7 mouse cellular contexts compared by ENCODE assay signal in the genomic region with DNA sequence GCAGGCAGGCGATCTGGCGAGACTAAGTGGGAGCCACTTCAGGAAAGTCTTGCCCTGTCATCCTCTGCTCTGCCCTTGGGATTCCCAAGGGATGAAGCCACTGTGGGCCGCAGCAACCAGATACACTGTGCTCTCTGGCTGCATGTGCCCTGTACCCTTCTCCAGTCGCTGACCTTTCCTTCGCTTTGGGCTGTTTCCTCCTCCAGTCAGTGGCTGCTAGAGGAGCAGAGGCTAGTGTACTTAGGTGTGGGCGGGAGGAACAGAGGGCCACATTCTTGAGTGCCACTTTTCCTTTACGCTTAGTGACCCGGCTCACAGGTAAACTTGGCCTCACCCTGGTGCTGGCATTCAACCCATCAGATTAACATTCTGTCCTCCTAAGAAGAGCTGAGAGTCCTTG. TPM values are rescaled to one million over a fixed set of nuclear protein-coding genes. Genes with fewer than 3 reads are reported as not detected.
A peak's percentile ranks its signal among the peaks of the same experiment; 100 is the strongest.
DNase-seq lines count a peak whose midpoint lies in the region; ATAC-seq and TF ChIP-seq lines count a peak whose summit lies in the region.

No protein-coding gene starts in this region.

- 0 out of 2 replicates have a peak overlapping the region, but pooled peaks have one; percentile 4 for H3K4me2 ChIP-seq in hindbrain, embryonic 14.5 days (replicated peaks)
- H3K4me2 ChIP-seq in liver, embryonic 13.5 days = peak overlapping the region; percentile 78
- peak overlapping the region; percentile 44 for H3K4me2 ChIP-seq in stomach, embryonic 15.5 days

- H3K27ac ChIP-seq in ES-E14 (ENCODE audit: insufficient read depth, low read depth, low read length, poor library complexity, severe bottlenecking) = no peak overlapping the region
- no peak overlapping the region for H3K27ac ChIP-seq in hindbrain, embryonic 14.5 days
- H3K27ac ChIP-seq in liver, embryonic 13.5 days = peak overlapping the region; percentile 96
- H3K27ac ChIP-seq in stomach, embryonic 15.5 days = peak overlapping the region; percentile 93

- peak overlapping the region; percentile 8; the same call in 1 of the 2 replicates for H3K9ac ChIP-seq in ES-E14 (ENCODE audit: insufficient read depth, low read depth, low read length, poor library complexity, severe bottlenecking)
- no peak overlapping the region for H3K9ac ChIP-seq in hindbrain, embryonic 14.5 days
- peak overlapping the region; percentile 78 for H3K9ac ChIP-seq in liver, embryonic 13.5 days
- H3K9ac ChIP-seq in stomach, embryonic 15.5 days = no peak overlapping the region

- in situ Hi-C loops in ES-E14 (cut with MboI; ENCODE audit: low sequenced_read_pairs in 2 of 2, unreplicated experiment in 2 of 2) = no loop called here

- H3K9me3 ChIP-seq in E14TG2a.4 (ENCODE audit: low read length) (no peaks in the 10 kb centered on the region), ES-E14 (ENCODE audit: control insufficient read depth, insufficient read depth, low read depth, low read length) (no peaks in the 10 kb centered on the region)
- H3K9me3 ChIP-seq in hindbrain, embryonic 14.5 days (ENCODE audit: control insufficient read depth, low read length) = no peaks in the 10 kb centered on the region
- H3K9me3 ChIP-seq in liver, embryonic 13.5 days (replicated peaks) = no peaks in the 10 kb centered on the region
- no peaks in the 10 kb centered on the region for H3K9me3 ChIP-seq in stomach, embryonic 15.5 days

- no peak for ATAC-seq in hindbrain, embryonic 14.5 days (ENCODE audit: low FRiP score)
- peak; percentile 59 for ATAC-seq in liver, embryonic 13.5 days (ENCODE audit: low read depth)
- ATAC-seq in stomach, embryonic 15.5 days (ENCODE audit: insufficient read depth, low FRiP score, low read depth) = peak; percentile 74

- no peak for TF ChIP-seq CTCF in E14TG2a.4 (conservative IDR thresholded peaks at IDR 0.05; ENCODE audit: low read length)

- peaks cover 21% of the 10 kb centered on the region for H3K4me1 ChIP-seq in E14TG2a.4 (replicated peaks; ENCODE audit: low read depth, low read length)
- peaks cover 0 to 10% of the 10 kb centered on the region in 2 experiments; a peak in 1 of 4 replicates for H3K4me1 ChIP-seq in ES-E14 (ENCODE audit: control insufficient read depth in 2 of 2, insufficient read depth in 2 of 2, low read length in 2 of 2, poor library complexity in 1 of 2)
- H3K4me1 ChIP-seq in hindbrain, embryonic 14.5 days (replicated peaks; ENCODE audit: control insufficient read depth, insufficient read depth, low read length) = peaks cover 8% of the 10 kb centered on the region; the same call in 1 of the 2 replicates
- peaks cover 55% of the 10 kb centered on the region for H3K4me1 ChIP-seq in liver, embryonic 13.5 days (replicated peaks)
- H3K4me1 ChIP-seq in stomach, embryonic 15.5 days = peaks cover 19% of the 10 kb centered on the region

- WGBS in hindbrain, embryonic 14.5 days = 38% methylated on average over 8 of the region's 8 CpGs
- 49% methylated on average over 8 of the region's 8 CpGs for WGBS in liver, embryonic 13.5 days (ENCODE audit: insufficient replicate concordance)
- WGBS in stomach, embryonic 15.5 days = 42% methylated on average over 8 of the region's 8 CpGs

- H3K36me3 ChIP-seq in E14TG2a.4 (ENCODE audit: insufficient read depth, low read length) (no peaks in the 10 kb centered on the region), ES-E14 (ENCODE audit: control insufficient read depth, insufficient read depth, low read length, poor library complexity, severe bottlenecking) (no peaks in the 10 kb centered on the region)
- H3K36me3 ChIP-seq in hindbrain, embryonic 14.5 days (replicated peaks; ENCODE audit: control insufficient read depth, insufficient read depth) = no peaks in the 10 kb centered on the region
- no peaks in the 10 kb centered on the region for H3K36me3 ChIP-seq in liver, embryonic 13.5 days
- no peaks in the 10 kb centered on the region for H3K36me3 ChIP-seq in stomach, embryonic 15.5 days

- H3K27me3 ChIP-seq in E14TG2a.4 (ENCODE audit: insufficient read depth, low read length) = peaks cover 36% of the 10 kb centered on the region
- no peaks in the 10 kb centered on the region for H3K27me3 ChIP-seq in hindbrain, embryonic 14.5 days (ENCODE audit: control insufficient read depth, insufficient read depth, low read length)
- H3K27me3 ChIP-seq in liver, embryonic 13.5 days = no peaks in the 10 kb centered on the region
- no peaks in the 10 kb centered on the region for H3K27me3 ChIP-seq in stomach, embryonic 15.5 days (replicated peaks)

- H3K4me3 ChIP-seq in E14TG2a.4 (replicated peaks; ENCODE audit: low read length) = peak overlapping the region; percentile 61
- H3K4me3 ChIP-seq in ES-E14 (ENCODE audit: insufficient read depth in 1 of 2, low read depth in 1 of 2, low read length in 2 of 2, poor library complexity in 1 of 2, severe bottlenecking in 1 of 2) = peak overlapping the region; percentile 9; a peak in 2 of 4 replicates
- no peak overlapping the region for H3K4me3 ChIP-seq in hindbrain, embryonic 14.5 days (replicated peaks; ENCODE audit: low read length)
- H3K4me3 ChIP-seq in liver, embryonic 13.5 days (replicated peaks) = peak overlapping the region; percentile 53
- no peak overlapping the region for H3K4me3 ChIP-seq in stomach, embryonic 15.5 days (replicated peaks)

- intact Hi-C loops in left cerebral cortex, postnatal 36 days (cut with DNase I) = no loop called here

- DNase-seq in ES-E14 (ENCODE audit: low read depth, low spot score) = no peak
- DNase-seq in hindbrain, embryonic 14.5 days (ENCODE audit: low spot score) = no peak
- no peak for DNase-seq in liver, embryonic 13.5 days
- DNase-seq in left cerebral cortex, postnatal 36 days (ENCODE audit: low spot score in 2 of 2) = no peak
- no peak for DNase-seq in cerebellum, adult 11 months

TF ChIP-seq in ES-E14, 5 proteins besides CTCF, POLR2A, EP300 and RAD21:
- no peak for TF ChIP-seq ZC3H11A (IDR thresholded peaks at IDR 0.05; ENCODE audit: borderline replicate concordance, low read depth, low read length)
- no peak for TF ChIP-seq CHD2 (IDR thresholded peaks at IDR 0.05; ENCODE audit: low read depth, low read length)
- TF ChIP-seq MAFK (IDR thresholded peaks at IDR 0.05; ENCODE audit: insufficient read depth, low read depth, low read length) = no peak
- TF ChIP-seq HCFC1 (IDR thresholded peaks at IDR 0.05; ENCODE audit: borderline replicate concordance, insufficient read depth, low read length) = no peak
- no peak for TF ChIP-seq ZNF384 (IDR thresholded peaks at IDR 0.05; ENCODE audit: low read depth, low read length)

RNA-seq across cellular contexts. Expression of a gene that starts 10.6 kb away (rescaled TPM):
- 4.7 and 6.2 TPM in 2 replicates for total RNA-seq in ES-E14 (2012; rRNA removed)
- polyA plus RNA-seq in hindbrain, embryonic 14.5 days (2014; fragmentation: Nextera tagmentation; extraction: Ambion mirVana) = 3.8 and 4.2 TPM in 2 replicates
- 1.3 and 1.5 TPM in 2 replicates for polyA plus RNA-seq in liver, embryonic 13.5 days (2015; fragmentation: Nextera tagmentation; extraction: Ambion mirVana)
- 11.4 and 11.6 TPM in 2 replicates for polyA plus RNA-seq in stomach, embryonic 15.5 days (2015; fragmentation: Nextera tagmentation; extraction: Ambion mirVana)
- 10 to 100 TPM; 33.0 to 38.8 TPM for total RNA-seq in left cerebral cortex, postnatal 36 days (2021)

Comparison
In these comparisons a context has a peak if more than half of its experiments do, and no peak if none do; other contexts are left out.
1. H3K4me3 ChIP-seq: peak in E14TG2a.4 (single experiment), ES-E14 (2 of 2) and liver, embryonic 13.5 days (single experiment); none in hindbrain, embryonic 14.5 days (single experiment) and stomach, embryonic 15.5 days (single experiment).
2. H3K27ac ChIP-seq: peak in liver, embryonic 13.5 days (single experiment) and stomach, embryonic 15.5 days (single experiment); none in ES-E14 (single experiment) and hindbrain, embryonic 14.5 days (single experiment).
3. H3K9ac ChIP-seq: peak in ES-E14 (single experiment) and liver, embryonic 13.5 days (single experiment); none in hindbrain, embryonic 14.5 days (single experiment) and stomach, embryonic 15.5 days (single experiment).
4. H3K4me2 ChIP-seq: peak in every context shown above with its lines; median percentile 78 in liver, embryonic 13.5 days; 44 in stomach, embryonic 15.5 days; 4 in hindbrain, embryonic 14.5 days.